Mouse (Mus musculus) embryo, embryonic 11.5 days (tissue): ENCODE data around the gene Parvb.

Source experiments
- DNase-seq: peaks from one replicate; pipeline ENCODE4 v3.0.0-alpha.2; 2012; ENCODE audit warnings: low read depth, low spot score

The Parvb gene

GRCm38 (mm10) chr15:84323966-84324869, 92.4 kb downstream of the Parvb start, which contains the start of gene Parvg:
Gene Parvg, plus strand, starts transcription at chr15:84324026.
- no peak for DNase-seq

GRCm38 (mm10) chr15:84324870-84325553, 93.2 kb downstream of the Parvb start:
- DNase-seq, result no peak

GRCm38 (mm10) chr15:84325736-84326135, 93.9 kb downstream of the Parvb start:
- no peak for DNase-seq

- no peak for DNase-seq
These were observed 97.0 kb downstream of the Parvb start for GRCm38 (mm10) chr15:84328870-84329269.

GRCm38 (mm10) chr15:84329940-84330339, 98.1 kb downstream of the Parvb start:
- DNase-seq, result no peak

- no peak for DNase-seq
These were observed 99.3 kb downstream of the Parvb start for GRCm38 (mm10) chr15:84331066-84331612.

GRCm38 (mm10) chr15:84336281-84336817, 104.5 kb downstream of the Parvb start:
- DNase-seq, result no peak

- no peak for DNase-seq
These were observed 105.8 kb downstream of the Parvb start for GRCm38 (mm10) chr15:84337599-84337998.

- DNase-seq, result no peak
These were observed 109.1 kb downstream of the Parvb start for GRCm38 (mm10) chr15:84340926-84341325.

GRCm38 (mm10) chr15:84348769-84349168, 116.9 kb downstream of the Parvb start:
- DNase-seq, result no peak

- no peak for DNase-seq
These were observed 118.3 kb downstream of the Parvb start for GRCm38 (mm10) chr15:84349915-84350738.

GRCm38 (mm10) chr15:84351342-84351741, 119.5 kb downstream of the Parvb start:
- no peak for DNase-seq

- no peak for DNase-seq
These were observed 120.3 kb downstream of the Parvb start for GRCm38 (mm10) chr15:84351915-84352844.

- DNase-seq, result no peak
These were observed 123.2 kb downstream of the Parvb start for GRCm38 (mm10) chr15:84355081-84355480.

GRCm38 (mm10) chr15:84364746-84365145, 132.9 kb downstream of the Parvb start:
- no peak for DNase-seq
